Mouse (Mus musculus): ENCODE results near the gene Rad51c.
"Not testable (repeated sequence)": the region's sequence is repeated elsewhere in the genome, so short reads cannot be mapped to it uniquely, and the experiment has no call there.

Gene Rad51c

GRCm38 (mm10) chr11:87431813-87432212 lies 27.1 kb upstream of the Rad51c start:
- DNase-seq: not testable (repeated sequence)

- DNase-seq: no peak
Observed at GRCm38 (mm10) chr11:87430374-87430773, 25.6 kb upstream of the Rad51c start.

GRCm38 (mm10) chr11:87429363-87429762 lies 24.6 kb upstream of the Rad51c start:
- DNase-seq: no peak

GRCm38 (mm10) chr11:87428051-87428673 lies 23.4 kb upstream of the Rad51c start:
- DNase-seq: no peak

- no peak for DNase-seq
Observed at GRCm38 (mm10) chr11:87427273-87428050, 22.7 kb upstream of the Rad51c start.

GRCm38 (mm10) chr11:87426450-87427250 lies 21.9 kb upstream of the Rad51c start:
- peak; percentile 92 for DNase-seq

GRCm38 (mm10) chr11:87426121-87426449 lies 21.3 kb upstream of the Rad51c start:
- no peak for DNase-seq

- DNase-seq: peak; percentile 20
Observed at GRCm38 (mm10) chr11:87423551-87424325, 19.0 kb upstream of the Rad51c start.

GRCm38 (mm10) chr11:87422511-87423340 lies 18.0 kb upstream of the Rad51c start:
- DNase-seq: peak; percentile 89

GRCm38 (mm10) chr11:87421760-87422201 lies 17.0 kb upstream of the Rad51c start:
- DNase-seq: peak; percentile 38

GRCm38 (mm10) chr11:87420861-87421260 lies 16.1 kb upstream of the Rad51c start:
- DNase-seq: no peak

GRCm38 (mm10) chr11:87416120-87416519 lies 11.4 kb upstream of the Rad51c start:
- no peak for DNase-seq

- not testable (repeated sequence) for DNase-seq
Observed at GRCm38 (mm10) chr11:87413412-87413811, 8.7 kb upstream of the Rad51c start.

GRCm38 (mm10) chr11:87404111-87404853 lies 472 bp downstream of the Rad51c start:
- peak; percentile 99 for DNase-seq

GRCm38 (mm10) chr11:87398402-87398801 lies 6.4 kb downstream of the Rad51c start:
- no peak for DNase-seq

- DNase-seq: peak; percentile 51
Observed at GRCm38 (mm10) chr11:87393855-87394254, 10.9 kb downstream of the Rad51c start.

- DNase-seq: no peak
Observed at GRCm38 (mm10) chr11:87385676-87386075, 19.1 kb downstream of the Rad51c start.

- DNase-seq: no peak
Observed at GRCm38 (mm10) chr11:87384551-87384950, 20.2 kb downstream of the Rad51c start.

- no peak for DNase-seq
Observed at GRCm38 (mm10) chr11:87367865-87368580, 36.7 kb downstream of the Rad51c start.

- DNase-seq: no peak
Observed at GRCm38 (mm10) chr11:87367061-87367460, 37.7 kb downstream of the Rad51c start.

Measured in thymus, postnatal 14 days (tissue).